Mouse (Mus musculus): ENCODE data around the gene Armh4. TPM values are rescaled to one million over a fixed set of nuclear protein-coding genes. Genes with fewer than 3 reads are reported as not detected.

Gene Armh4
- polyA plus RNA-seq, 1 experiment from 2014 or later: 2.2 TPM

GRCm38 (mm10) chr14:49721281-49721680, 61.9 kb downstream of the Armh4 start:
- H3K27me3 ChIP-seq (replicated peaks): no peaks in the 10 kb centered on the region
- no peak for ATAC-seq
- H3K27ac ChIP-seq: no peak overlapping the region
- no peaks in the 10 kb centered on the region for H3K36me3 ChIP-seq
- no peaks in the 10 kb centered on the region for H3K9me3 ChIP-seq (replicated peaks)
- no peak overlapping the region for H3K4me3 ChIP-seq
- H3K4me2 ChIP-seq: no peak overlapping the region
- no peaks in the 10 kb centered on the region for H3K4me1 ChIP-seq
- 54% methylated on average over 1 of the region's 1 CpGs for WGBS (ENCODE audit: insufficient replicate concordance)
- H3K9ac ChIP-seq: no peak overlapping the region

- no peak overlapping the region for H3K27ac ChIP-seq
- H3K9ac ChIP-seq: no peak overlapping the region
- no peaks in the 10 kb centered on the region for H3K4me1 ChIP-seq
- H3K4me2 ChIP-seq: no peak overlapping the region
- H3K4me3 ChIP-seq: no peak overlapping the region
- no peaks in the 10 kb centered on the region for H3K9me3 ChIP-seq (replicated peaks)
- H3K36me3 ChIP-seq: no peaks in the 10 kb centered on the region
- no peaks in the 10 kb centered on the region for H3K27me3 ChIP-seq (replicated peaks)
- no peak for ATAC-seq
Measured at GRCm38 (mm10) chr14:49719678-49720077, 63.5 kb downstream of the Armh4 start.

- Histone ChIP-seq H3K4me1 (no peaks in the 10 kb centered on the region), H3K36me3 (no peaks in the 10 kb centered on the region), H3K4me2 (no peak overlapping the region), H3K4me3 (no peak overlapping the region), H3K9me3 (replicated peaks) (no peaks in the 10 kb centered on the region), H3K27ac (no peak overlapping the region), H3K9ac (no peak overlapping the region), H3K27me3 (replicated peaks) (no peaks in the 10 kb centered on the region)
- ATAC-seq: no peak
- 32% methylated on average over 3 of the region's 3 CpGs for WGBS (ENCODE audit: insufficient replicate concordance)
Measured at GRCm38 (mm10) chr14:49711016-49711415, 72.2 kb downstream of the Armh4 start.

- Histone ChIP-seq H3K36me3 (no peaks in the 10 kb centered on the region), H3K9ac (no peak overlapping the region), H3K4me2 (no peak overlapping the region), H3K27me3 (replicated peaks) (no peaks in the 10 kb centered on the region), H3K9me3 (replicated peaks) (no peaks in the 10 kb centered on the region), H3K4me3 (no peak overlapping the region), H3K4me1 (no peaks in the 10 kb centered on the region), H3K27ac (no peak overlapping the region)
- no peak for ATAC-seq
- 59% methylated on average over 3 of the region's 3 CpGs for WGBS (ENCODE audit: insufficient replicate concordance)
Measured at GRCm38 (mm10) chr14:49703432-49704200, 79.6 kb downstream of the Armh4 start.

- Histone ChIP-seq H3K27ac (no peak overlapping the region), H3K9me3 (replicated peaks) (no peaks in the 10 kb centered on the region), H3K36me3 (no peaks in the 10 kb centered on the region), H3K4me2 (no peak overlapping the region), H3K9ac (no peak overlapping the region), H3K4me1 (no peaks in the 10 kb centered on the region), H3K27me3 (replicated peaks) (no peaks in the 10 kb centered on the region), H3K4me3 (no peak overlapping the region)
- 57% methylated on average over 5 of the region's 5 CpGs for WGBS (ENCODE audit: insufficient replicate concordance)
- no peak for ATAC-seq
Measured at GRCm38 (mm10) chr14:49679511-49680284, 103.5 kb downstream of the Armh4 start.

GRCm38 (mm10) chr14:49676580-49676979, 106.6 kb downstream of the Armh4 start:
- Histone ChIP-seq H3K27ac (no peak overlapping the region), H3K4me3 (no peak overlapping the region), H3K27me3 (replicated peaks) (no peaks in the 10 kb centered on the region), H3K4me2 (no peak overlapping the region), H3K9me3 (replicated peaks) (no peaks in the 10 kb centered on the region), H3K4me1 (no peaks in the 10 kb centered on the region), H3K9ac (no peak overlapping the region), H3K36me3 (no peaks in the 10 kb centered on the region)
- WGBS (ENCODE audit: insufficient replicate concordance): 68% methylated on average over 2 of the region's 2 CpGs
- no peak for ATAC-seq

GRCm38 (mm10) chr14:49660444-49660843, 122.7 kb downstream of the Armh4 start:
- Histone ChIP-seq H3K36me3 (no peaks in the 10 kb centered on the region), H3K27ac (no peak overlapping the region), H3K4me1 (no peaks in the 10 kb centered on the region), H3K4me2 (no peak overlapping the region), H3K9ac (no peak overlapping the region), H3K27me3 (replicated peaks) (no peaks in the 10 kb centered on the region), H3K4me3 (no peak overlapping the region), H3K9me3 (replicated peaks) (no peaks in the 10 kb centered on the region)
- 48% methylated on average over 4 of the region's 4 CpGs for WGBS (ENCODE audit: insufficient replicate concordance)
- ATAC-seq: no peak

GRCm38 (mm10) chr14:49649191-49649590, 134.0 kb downstream of the Armh4 start:
- WGBS (ENCODE audit: insufficient replicate concordance): 65% methylated on average over 1 of the region's 1 CpGs
- no peak for ATAC-seq

GRCm38 (mm10) chr14:49637422-49637821, 145.8 kb downstream of the Armh4 start:
- WGBS (ENCODE audit: insufficient replicate concordance): 26% methylated on average over 1 of the region's 1 CpGs

More at GRCm38 (mm10) chr14:49649191-49649590, 134.0 kb downstream of the Armh4 start:
- H3K27ac ChIP-seq: no peak overlapping the region
- no peaks in the 10 kb centered on the region for H3K4me1 ChIP-seq
- no peak overlapping the region for H3K4me3 ChIP-seq
- H3K9ac ChIP-seq: no peak overlapping the region
- H3K4me2 ChIP-seq: no peak overlapping the region
- H3K9me3 ChIP-seq (replicated peaks): no peaks in the 10 kb centered on the region
- H3K36me3 ChIP-seq: no peaks in the 10 kb centered on the region
- no peaks in the 10 kb centered on the region for H3K27me3 ChIP-seq (replicated peaks)

GRCm38 (mm10) chr14:49626055-49626454, 157.1 kb downstream of the Armh4 start:
- no peak overlapping the region for H3K9ac ChIP-seq
- no peak overlapping the region for H3K27ac ChIP-seq
- no peak overlapping the region for H3K4me3 ChIP-seq
- H3K9me3 ChIP-seq (replicated peaks): no peaks in the 10 kb centered on the region
- H3K36me3 ChIP-seq: no peaks in the 10 kb centered on the region
- ATAC-seq: no peak
- 62% methylated on average over 4 of the region's 4 CpGs for WGBS (ENCODE audit: insufficient replicate concordance)
- H3K27me3 ChIP-seq (replicated peaks): no peaks in the 10 kb centered on the region
- no peak overlapping the region for H3K4me2 ChIP-seq
- no peaks in the 10 kb centered on the region for H3K4me1 ChIP-seq

More at GRCm38 (mm10) chr14:49637422-49637821, 145.8 kb downstream of the Armh4 start:
- no peak for ATAC-seq
- H3K36me3 ChIP-seq: no peaks in the 10 kb centered on the region
- H3K27ac ChIP-seq: no peak overlapping the region
- no peaks in the 10 kb centered on the region for H3K4me1 ChIP-seq
- no peak overlapping the region for H3K9ac ChIP-seq
- H3K4me2 ChIP-seq: no peak overlapping the region
- no peaks in the 10 kb centered on the region for H3K9me3 ChIP-seq (replicated peaks)
- no peaks in the 10 kb centered on the region for H3K27me3 ChIP-seq (replicated peaks)
- H3K4me3 ChIP-seq: no peak overlapping the region
